Mouse (Mus musculus) ES-Bruce4 (cell line): ENCODE results near the gene Stk38.

Source experiments
- CTCF ChIP-seq: IDR thresholded peaks from one replicate; pipeline ENCODE4 v1.8.1; 2011; ENCODE audit warnings: low read depth, low read length
- EP300 ChIP-seq: IDR thresholded peaks from 2 replicates; pipeline ENCODE4 v1.6.1; 2011; ENCODE audit warnings: low read depth, low read length; ENCODE audit not compliant: insufficient read depth
- POLR2A ChIP-seq: IDR thresholded peaks from one replicate; pipeline ENCODE4 v1.8.1; 2011; ENCODE audit warnings: low read length; ENCODE audit not compliant: insufficient read depth

DNA sequence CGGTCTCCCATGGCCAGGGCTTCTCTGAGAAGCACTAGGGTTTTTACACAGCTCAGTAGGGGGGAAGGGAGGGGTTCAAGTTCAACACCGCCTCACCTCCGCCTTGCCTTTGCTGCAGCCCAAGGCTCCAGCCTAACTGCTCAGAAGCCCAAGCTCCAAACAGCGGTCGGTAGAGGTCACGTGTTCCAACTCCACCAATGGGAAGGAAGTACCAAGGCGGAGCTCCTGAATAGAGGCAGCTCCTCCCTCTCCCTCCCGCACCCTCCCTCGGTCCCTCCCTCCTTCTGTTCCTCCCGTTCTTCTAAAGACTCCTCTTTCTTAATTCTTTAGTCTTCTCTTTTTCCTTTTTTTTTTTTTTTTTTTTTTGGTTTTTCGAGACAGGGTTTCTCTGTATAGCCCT is 65.7 kb downstream of the Stk38 start:
- TF ChIP-seq POLR2A (peak; percentile 93), CTCF (no peak), EP300 (no peak)
